Mouse (Mus musculus): ENCODE data around the gene Wfdc15a. TPM values are rescaled to one million over a fixed set of nuclear protein-coding genes. Genes with fewer than 3 reads are reported as not detected.

The Wfdc15a gene
- total and polyA plus RNA-seq, 2 experiments, result not detected

DNA sequence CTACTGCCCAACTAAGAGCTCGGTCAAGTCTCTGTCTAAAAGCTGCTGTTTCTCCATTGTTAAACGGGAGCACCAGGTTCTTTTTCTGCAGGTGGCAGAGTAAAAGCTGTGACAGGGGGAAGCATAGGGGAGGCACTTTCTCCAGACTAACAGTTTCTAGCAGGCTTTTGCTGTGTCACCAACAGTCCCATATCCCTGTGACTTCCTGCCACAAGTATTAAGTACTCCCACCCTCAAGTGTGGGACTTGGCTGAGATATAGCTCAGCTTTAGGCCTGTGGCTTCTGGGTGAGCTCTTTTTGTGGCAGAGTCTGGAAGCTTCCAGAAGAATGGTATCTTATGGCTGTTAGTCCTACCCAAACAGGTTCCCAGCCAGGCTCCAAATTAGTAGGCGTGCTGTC is 24.1 kb downstream of the Wfdc15a start:
- no peak overlapping the region for H3K9ac ChIP-seq (ENCODE audit: low read depth, low read length)
- H3K4me3 ChIP-seq (ENCODE audit: insufficient read depth, low read depth, low read length), result no peak overlapping the region
- WGBS, result 83% methylated on average over 3 of the region's 3 CpGs
- no peaks in the 10 kb centered on the region for H3K79me2 ChIP-seq (ENCODE audit: control insufficient read depth, insufficient read depth, low read length)
- no peak overlapping the region for H3K27ac ChIP-seq (replicated peaks; ENCODE audit: insufficient read depth, low read depth, low read length)
- no peaks in the 10 kb centered on the region for H3K36me3 ChIP-seq (ENCODE audit: control insufficient read depth, insufficient read depth, low read length)
- H3K27me3 ChIP-seq (ENCODE audit: control insufficient read depth, insufficient read depth, low read length), result no peaks in the 10 kb centered on the region
- TF ChIP-seq CTCF (IDR thresholded peaks at IDR 0.05; ENCODE audit: low read depth, low read length) (no peak), POLR2A (IDR thresholded peaks at IDR 0.05; ENCODE audit: extremely low read depth, insufficient read depth, low read length) (no peak)
- no peak for DNase-seq (ENCODE audit: extremely low read depth, low read depth, low spot score)
- H3K4me1 ChIP-seq (ENCODE audit: control insufficient read depth, insufficient read depth, low read length), result no peaks in the 10 kb centered on the region

DNA sequence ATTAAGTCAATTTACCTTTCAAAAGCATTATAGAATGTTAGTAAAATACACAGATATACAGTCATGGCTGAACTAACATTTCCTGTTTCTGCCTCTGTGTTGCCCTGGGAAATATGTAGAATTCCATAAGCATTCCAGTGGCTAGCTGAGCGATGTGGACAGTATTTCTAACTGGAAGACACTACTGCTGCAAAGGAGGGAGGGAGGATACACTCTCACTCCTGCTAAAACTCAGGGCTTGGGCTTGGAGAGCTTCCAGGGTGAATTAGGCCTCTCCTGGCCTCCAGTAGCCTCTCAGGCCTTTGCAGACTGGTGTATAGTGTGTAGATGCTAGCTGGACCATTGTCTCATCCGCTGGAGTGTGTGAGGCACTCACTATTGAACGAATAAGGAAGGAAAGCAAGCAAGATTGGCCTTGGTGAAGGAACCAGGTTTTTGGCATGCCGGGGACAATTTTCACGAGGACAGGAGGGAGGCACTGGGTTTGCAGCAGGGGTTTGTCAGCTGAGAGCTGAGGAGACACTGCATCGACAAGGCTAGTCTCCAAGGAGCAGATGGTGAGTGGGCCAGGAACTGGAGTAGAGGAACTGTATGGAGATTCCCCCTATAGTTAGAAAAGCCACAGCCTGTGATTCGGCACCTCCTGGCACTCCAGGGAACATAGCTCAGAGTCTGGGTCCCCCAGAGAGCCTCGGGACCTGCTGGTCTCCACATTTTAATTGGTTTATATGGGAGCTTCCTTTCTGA is 25.1 kb downstream of the Wfdc15a start:
- no peaks in the 10 kb centered on the region for H3K4me1 ChIP-seq (ENCODE audit: control insufficient read depth, insufficient read depth, low read length)
- H3K27ac ChIP-seq (replicated peaks; ENCODE audit: insufficient read depth, low read depth, low read length), result no peak overlapping the region
- DNase-seq (ENCODE audit: extremely low read depth, low read depth, low spot score), result no peak
- H3K9ac ChIP-seq (ENCODE audit: low read depth, low read length), result no peak overlapping the region
- no peaks in the 10 kb centered on the region; the same call in 1 of the 2 replicates for H3K27me3 ChIP-seq (ENCODE audit: control insufficient read depth, insufficient read depth, low read length)
- no peaks in the 10 kb centered on the region for H3K79me2 ChIP-seq (ENCODE audit: control insufficient read depth, insufficient read depth, low read length)
- 78% methylated on average over 8 of the region's 8 CpGs for WGBS
- TF ChIP-seq POLR2A (IDR thresholded peaks at IDR 0.05; ENCODE audit: extremely low read depth, insufficient read depth, low read length), result no peak
- TF ChIP-seq CTCF (IDR thresholded peaks at IDR 0.05; ENCODE audit: low read depth, low read length), result no peak
- H3K4me3 ChIP-seq (ENCODE audit: insufficient read depth, low read depth, low read length), result no peak overlapping the region
- H3K36me3 ChIP-seq (ENCODE audit: control insufficient read depth, insufficient read depth, low read length), result no peaks in the 10 kb centered on the region

- Histone ChIP-seq H3K9ac (ENCODE audit: low read depth, low read length) (no peak overlapping the region), H3K27me3 (ENCODE audit: control insufficient read depth, insufficient read depth, low read length) (no peaks in the 10 kb centered on the region; the same call in 1 of the 2 replicates), H3K4me1 (ENCODE audit: control insufficient read depth, insufficient read depth, low read length) (no peaks in the 10 kb centered on the region), H3K36me3 (ENCODE audit: control insufficient read depth, insufficient read depth, low read length) (no peaks in the 10 kb centered on the region), H3K79me2 (ENCODE audit: control insufficient read depth, insufficient read depth, low read length) (no peaks in the 10 kb centered on the region), H3K27ac (replicated peaks; ENCODE audit: insufficient read depth, low read depth, low read length) (no peak overlapping the region), H3K4me3 (ENCODE audit: insufficient read depth, low read depth, low read length) (no peak overlapping the region)
- 53% methylated on average over 3 of the region's 3 CpGs for WGBS
- DNase-seq (ENCODE audit: extremely low read depth, low read depth, low spot score), result no peak
- TF ChIP-seq CTCF (IDR thresholded peaks at IDR 0.05; ENCODE audit: low read depth, low read length), result no peak
- no peak for TF ChIP-seq POLR2A (IDR thresholded peaks at IDR 0.05; ENCODE audit: extremely low read depth, insufficient read depth, low read length)
Measured at GRCm38 (mm10) chr2:164173394-164173793, 26.5 kb downstream of the Wfdc15a start.

DNA sequence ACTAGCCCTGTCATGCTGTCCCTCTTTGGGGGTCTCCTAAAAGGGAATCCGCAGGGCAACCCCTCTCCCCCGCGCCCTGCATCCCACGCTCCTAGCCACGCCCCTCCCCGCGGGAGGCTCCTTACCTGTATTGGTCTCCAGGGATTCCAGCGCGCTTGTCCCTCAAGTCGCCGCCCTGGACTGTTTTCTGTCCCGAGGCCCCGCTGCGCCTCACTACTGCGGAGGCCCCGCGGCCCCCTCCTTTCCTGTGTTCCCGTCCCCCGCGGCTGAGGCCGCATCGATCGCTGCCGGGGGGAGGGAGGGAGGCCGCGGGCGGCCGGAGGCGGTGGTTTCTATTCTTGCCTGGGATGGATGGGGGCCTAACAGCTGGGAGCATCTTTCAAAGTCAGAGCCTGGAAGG is 29.0 kb downstream of the Wfdc15a start, which contains the start of gene Kcns1:
Gene Kcns1, minus strand, starts transcription at position 212 of the 400 bp plus-strand sequence.
- Histone ChIP-seq H3K79me2 (ENCODE audit: control insufficient read depth, insufficient read depth, low read length) (no peaks in the 10 kb centered on the region), H3K4me1 (ENCODE audit: control insufficient read depth, insufficient read depth, low read length) (no peaks in the 10 kb centered on the region), H3K4me3 (ENCODE audit: insufficient read depth, low read depth, low read length) (no peak within 1 kb of the TSS), H3K27me3 (ENCODE audit: control insufficient read depth, insufficient read depth, low read length) (peaks cover 8% of the 10 kb centered on the region), H3K36me3 (ENCODE audit: control insufficient read depth, insufficient read depth, low read length) (no peaks in the 10 kb centered on the region), H3K9ac (ENCODE audit: low read depth, low read length) (no peak within 1 kb of the TSS), H3K27ac (replicated peaks; ENCODE audit: insufficient read depth, low read depth, low read length) (no peak within 1 kb of the TSS)
- TF ChIP-seq CTCF (IDR thresholded peaks at IDR 0.05; ENCODE audit: low read depth, low read length), result no peak
- TF ChIP-seq POLR2A (IDR thresholded peaks at IDR 0.05; ENCODE audit: extremely low read depth, insufficient read depth, low read length), result no peak
- WGBS, result 1% methylated on average over 29 of the region's 29 CpGs
- no peak for DNase-seq (ENCODE audit: extremely low read depth, low read depth, low spot score)

- H3K4me3 ChIP-seq (ENCODE audit: insufficient read depth, low read depth, low read length), result no peak overlapping the region
- no peak overlapping the region for H3K27ac ChIP-seq (replicated peaks; ENCODE audit: insufficient read depth, low read depth, low read length)
- 13% methylated on average over 11 of the region's 11 CpGs for WGBS
- no peak for DNase-seq (ENCODE audit: extremely low read depth, low read depth, low spot score)
- no peaks in the 10 kb centered on the region for H3K79me2 ChIP-seq (ENCODE audit: control insufficient read depth, insufficient read depth, low read length)
- H3K9ac ChIP-seq (ENCODE audit: low read depth, low read length), result no peak overlapping the region
- H3K4me1 ChIP-seq (ENCODE audit: control insufficient read depth, insufficient read depth, low read length), result no peaks in the 10 kb centered on the region
- peaks cover 8% of the 10 kb centered on the region for H3K27me3 ChIP-seq (ENCODE audit: control insufficient read depth, insufficient read depth, low read length)
- TF ChIP-seq CTCF (IDR thresholded peaks at IDR 0.05; ENCODE audit: low read depth, low read length), result no peak
- no peaks in the 10 kb centered on the region for H3K36me3 ChIP-seq (ENCODE audit: control insufficient read depth, insufficient read depth, low read length)
Measured at GRCm38 (mm10) chr2:164170326-164170725, 29.6 kb downstream of the Wfdc15a start.

- H3K36me3 ChIP-seq (ENCODE audit: control insufficient read depth, insufficient read depth, low read length), result no peaks in the 10 kb centered on the region
- H3K9ac ChIP-seq (ENCODE audit: low read depth, low read length), result no peak overlapping the region
- H3K27me3 ChIP-seq (ENCODE audit: control insufficient read depth, insufficient read depth, low read length), result peaks cover 8% of the 10 kb centered on the region
- no peak overlapping the region for H3K27ac ChIP-seq (replicated peaks; ENCODE audit: insufficient read depth, low read depth, low read length)
- H3K4me1 ChIP-seq (ENCODE audit: control insufficient read depth, insufficient read depth, low read length), result no peaks in the 10 kb centered on the region
- no peak for TF ChIP-seq POLR2A (IDR thresholded peaks at IDR 0.05; ENCODE audit: extremely low read depth, insufficient read depth, low read length)
- TF ChIP-seq CTCF (IDR thresholded peaks at IDR 0.05; ENCODE audit: low read depth, low read length), result no peak
- H3K4me3 ChIP-seq (ENCODE audit: insufficient read depth, low read depth, low read length), result no peak overlapping the region
- WGBS, result 8% methylated on average over 42 of the region's 42 CpGs
- no peaks in the 10 kb centered on the region for H3K79me2 ChIP-seq (ENCODE audit: control insufficient read depth, insufficient read depth, low read length)
- no peak for DNase-seq (ENCODE audit: extremely low read depth, low read depth, low spot score)
Measured at GRCm38 (mm10) chr2:164168571-164168946, 31.4 kb downstream of the Wfdc15a start.

All from liver, adult 2 months (tissue).